Mouse (Mus musculus) layer of hippocampus, adult 11-12 months (tissue): ENCODE results near the gene Ndc80.
"Not testable (repeated sequence)": the region's sequence is repeated elsewhere in the genome, so short reads cannot be mapped to it uniquely, and the experiment has no call there.

Experiments
- DNase-seq: peaks from one replicate; pipeline ENCODE4 v3.0.0; 2022; ENCODE audit warnings: low spot score

Ndc80 gene

GRCm38 (mm10) chr17:71477481-71477880 is 49.2 kb downstream of the Ndc80 start:
- DNase-seq = peak; percentile 23

DNA sequence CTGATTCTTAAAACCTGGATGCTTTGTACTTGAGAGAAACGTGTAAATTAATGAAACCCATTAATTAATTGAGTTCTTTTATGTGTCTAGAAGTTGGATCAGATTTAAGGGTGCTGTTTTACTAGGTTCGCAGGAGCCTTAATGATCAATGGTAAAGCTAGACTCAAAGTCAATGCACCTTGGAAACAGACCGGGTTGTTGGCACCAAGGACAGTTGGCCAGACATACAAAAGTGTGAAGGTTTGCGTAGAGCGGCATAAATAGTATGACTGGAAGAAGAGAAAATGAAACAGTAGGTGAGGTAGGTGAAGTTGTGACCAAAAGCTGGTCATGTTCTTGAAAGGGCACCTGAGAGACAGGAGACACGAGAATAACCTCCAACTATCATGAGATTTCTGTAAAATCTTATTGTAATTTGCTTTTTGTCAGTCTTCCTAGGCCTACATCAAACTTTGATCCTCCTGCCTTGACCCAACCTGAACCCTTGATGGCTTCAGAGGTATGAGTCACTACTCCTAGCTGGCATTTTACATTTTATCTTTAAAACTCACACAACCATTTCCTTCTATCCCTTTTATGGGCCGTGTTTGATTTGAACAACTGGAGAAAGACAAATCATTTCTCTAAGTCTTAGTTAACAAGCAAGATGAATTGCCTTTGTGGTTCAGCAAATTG is 50.2 kb downstream of the Ndc80 start:
- no peak for DNase-seq

GRCm38 (mm10) chr17:71475705-71476089 is 51.0 kb downstream of the Ndc80 start:
- DNase-seq = peak; percentile 71

- peak; percentile 92 for DNase-seq
These were observed 51.6 kb downstream of the Ndc80 start, which contains the start of gene Smchd1 for GRCm38 (mm10) chr17:71474762-71475704. Gene Smchd1, minus strand, starts transcription at chr17:71475343.

- no peak for DNase-seq
These were observed 52.5 kb downstream of the Ndc80 start for GRCm38 (mm10) chr17:71474128-71474527.

DNA sequence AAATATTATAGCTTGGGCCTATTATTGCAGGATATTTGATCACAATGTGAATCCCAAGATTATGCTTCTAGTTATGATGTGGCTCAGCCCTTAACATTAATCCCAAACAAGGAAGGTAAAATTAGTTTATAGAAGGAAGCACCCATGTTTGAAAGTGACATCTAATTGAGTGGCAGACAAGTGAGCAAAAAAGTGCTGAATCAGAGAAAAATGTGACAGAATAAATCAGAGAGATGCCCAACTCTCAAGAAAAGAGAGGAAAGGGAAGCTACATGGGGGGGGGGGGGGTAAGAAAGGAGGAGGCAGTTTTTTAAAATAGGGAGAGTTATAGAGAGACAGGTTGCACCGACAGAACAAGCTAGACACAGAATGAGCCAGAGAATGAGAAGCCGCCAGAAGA is 55.4 kb downstream of the Ndc80 start:
- DNase-seq = no peak

DNA sequence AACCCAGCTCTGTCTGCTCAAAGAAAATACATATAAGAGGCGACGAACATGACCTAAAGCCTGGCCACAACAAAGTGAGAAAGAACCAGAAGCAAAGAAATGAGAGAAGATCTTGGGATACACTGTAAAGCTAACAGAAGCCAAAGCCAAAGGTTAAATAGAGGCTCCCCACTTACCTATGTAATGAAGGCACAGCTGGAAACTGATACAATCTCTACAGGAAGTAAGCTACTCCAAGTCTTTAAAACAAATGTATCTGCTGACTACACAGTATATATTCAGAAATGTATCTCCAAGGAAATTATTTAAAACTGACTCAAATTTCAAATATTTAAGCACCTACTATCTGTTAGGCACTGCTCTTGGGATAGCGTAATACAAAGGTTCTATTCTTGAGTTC is 66.3 kb downstream of the Ndc80 start:
- DNase-seq = no peak

DNA sequence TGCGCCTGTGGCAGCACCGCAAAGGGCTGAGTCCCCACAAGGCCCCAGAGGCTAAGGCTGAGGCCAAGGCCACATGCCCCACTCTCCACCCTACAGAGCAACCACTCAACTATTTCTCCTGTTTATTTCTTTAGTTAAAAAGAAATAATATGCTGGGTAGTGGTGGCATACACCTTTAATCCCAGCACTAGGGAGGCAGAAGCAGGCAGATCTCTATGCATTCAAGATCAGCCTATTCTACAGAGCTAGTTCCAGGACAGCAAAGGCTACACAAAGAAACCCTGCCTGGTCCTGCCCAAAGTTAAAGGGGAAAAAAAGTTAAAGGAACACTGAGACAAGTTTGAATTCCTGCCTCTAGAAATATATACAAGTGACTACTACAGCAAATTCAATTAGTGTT is 66.8 kb downstream of the Ndc80 start, which contains the start of gene Gm4707:
Gm4707 (minus strand) TSS at position 101 of the 400 bp plus-strand sequence.
- DNase-seq = no peak

DNA sequence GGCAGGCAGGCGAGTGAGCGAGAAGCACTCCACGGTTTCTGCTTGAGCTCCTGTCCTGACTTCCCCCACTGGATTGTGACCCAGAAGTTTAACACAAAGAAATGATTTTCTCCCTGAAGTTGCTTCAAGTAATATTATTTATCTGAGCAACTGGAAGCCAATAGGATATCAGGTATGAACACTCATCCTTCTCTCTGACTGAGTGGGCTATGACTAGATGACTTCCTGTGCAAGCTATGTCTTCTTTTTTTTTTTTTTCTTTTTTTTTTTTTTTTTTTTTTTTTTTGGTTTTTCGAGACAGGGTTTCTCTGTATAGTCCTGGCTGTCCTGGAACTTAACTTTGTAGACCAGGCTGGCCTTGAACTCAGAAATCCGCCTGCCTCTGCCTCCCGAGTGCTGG is 69.3 kb downstream of the Ndc80 start:
- not testable (repeated sequence) for DNase-seq
